Mouse (Mus musculus): Measurements from ENCODE around the gene Glul.
"Not testable (repeated sequence)": the region's sequence is repeated elsewhere in the genome, so short reads cannot be mapped to it uniquely, and the experiment has no call there.

The Glul gene

GRCm38 (mm10) chr1:153899731-153900380 lies at the start of gene Glul, which contains the start of gene Teddm2:
Gene Glul, plus strand, starts transcription at chr1:153899944.
Gene Teddm2, minus strand, starts transcription at chr1:153900228.
- ATAC-seq (ENCODE audit: low TSS enrichment), result peak; percentile 72

GRCm38 (mm10) chr1:153852696-153853095 lies 47.0 kb upstream of the Glul start:
- ATAC-seq (ENCODE audit: low TSS enrichment), result not testable (repeated sequence)

- no peak for ATAC-seq (ENCODE audit: low TSS enrichment)
Observed at GRCm38 (mm10) chr1:153855946-153856345, 43.8 kb upstream of the Glul start.

GRCm38 (mm10) chr1:153874045-153874444 lies 25.7 kb upstream of the Glul start, which contains the start of gene Teddm1b:
Gene Teddm1b, plus strand, starts transcription at chr1:153874345.
- peak; percentile 31; the same call in 1 of the 2 replicates for ATAC-seq (ENCODE audit: low TSS enrichment)

GRCm38 (mm10) chr1:153880391-153880790 lies 19.4 kb upstream of the Glul start:
- ATAC-seq (ENCODE audit: low TSS enrichment), result not testable (repeated sequence)

GRCm38 (mm10) chr1:153886024-153886633 lies 13.6 kb upstream of the Glul start:
- no peak for ATAC-seq (ENCODE audit: low TSS enrichment)

- ATAC-seq (ENCODE audit: low TSS enrichment), result no peak
Observed at GRCm38 (mm10) chr1:153890121-153890520, 9.6 kb upstream of the Glul start.

GRCm38 (mm10) chr1:153891442-153891841 lies 8.3 kb upstream of the Glul start, which contains the start of gene Teddm1a:
Gene Teddm1a, plus strand, starts transcription at chr1:153891742.
- no peak for ATAC-seq (ENCODE audit: low TSS enrichment)

- no peak for ATAC-seq (ENCODE audit: low TSS enrichment)
Observed at GRCm38 (mm10) chr1:153893746-153894145, 6.0 kb upstream of the Glul start.

GRCm38 (mm10) chr1:153894201-153894893 lies 5.4 kb upstream of the Glul start:
- peak; percentile 16; the same call in 1 of the 2 replicates for ATAC-seq (ENCODE audit: low TSS enrichment)

- ATAC-seq (ENCODE audit: low TSS enrichment), result peak; percentile 56
Observed at GRCm38 (mm10) chr1:153894979-153895378, 4.8 kb upstream of the Glul start.

- no peak for ATAC-seq (ENCODE audit: low TSS enrichment)
Observed at GRCm38 (mm10) chr1:153897196-153897595, 2.5 kb upstream of the Glul start.

GRCm38 (mm10) chr1:153898989-153899730 lies 584 bp upstream of the Glul start:
- ATAC-seq (ENCODE audit: low TSS enrichment), result peak; percentile 6; the same call in 1 of the 2 replicates

GRCm38 (mm10) chr1:153900381-153900780 lies 637 bp downstream of the Glul start:
- peak; percentile 29 for ATAC-seq (ENCODE audit: low TSS enrichment)

- no peak for ATAC-seq (ENCODE audit: low TSS enrichment)
Observed at GRCm38 (mm10) chr1:153900860-153901730, 1.4 kb downstream of the Glul start.

GRCm38 (mm10) chr1:153903006-153903405 lies 3.3 kb downstream of the Glul start:
- no peak for ATAC-seq (ENCODE audit: low TSS enrichment)

- no peak for ATAC-seq (ENCODE audit: low TSS enrichment)
Observed at GRCm38 (mm10) chr1:153904236-153904635, 4.5 kb downstream of the Glul start.

- no peak for ATAC-seq (ENCODE audit: low TSS enrichment)
Observed at GRCm38 (mm10) chr1:153905884-153906283, 6.1 kb downstream of the Glul start.

- ATAC-seq (ENCODE audit: low TSS enrichment), result no peak
Observed at GRCm38 (mm10) chr1:153908208-153908607, 8.5 kb downstream of the Glul start.

GRCm38 (mm10) chr1:153908741-153909140 lies 9.0 kb downstream of the Glul start:
- ATAC-seq (ENCODE audit: low TSS enrichment), result no peak

Measured in frontal cortex, adult (tissue).